Mouse (Mus musculus) kidney, postnatal 25 days (tissue): ENCODE measurements around the gene Amigo3.

Source experiments
- DNase-seq, 2 experiments: peaks; one replicate each; pipeline ENCODE4 v3.0.0; 2021; ENCODE audit warnings: mixed read lengths in 2 of 2

The Amigo3 gene

DNA sequence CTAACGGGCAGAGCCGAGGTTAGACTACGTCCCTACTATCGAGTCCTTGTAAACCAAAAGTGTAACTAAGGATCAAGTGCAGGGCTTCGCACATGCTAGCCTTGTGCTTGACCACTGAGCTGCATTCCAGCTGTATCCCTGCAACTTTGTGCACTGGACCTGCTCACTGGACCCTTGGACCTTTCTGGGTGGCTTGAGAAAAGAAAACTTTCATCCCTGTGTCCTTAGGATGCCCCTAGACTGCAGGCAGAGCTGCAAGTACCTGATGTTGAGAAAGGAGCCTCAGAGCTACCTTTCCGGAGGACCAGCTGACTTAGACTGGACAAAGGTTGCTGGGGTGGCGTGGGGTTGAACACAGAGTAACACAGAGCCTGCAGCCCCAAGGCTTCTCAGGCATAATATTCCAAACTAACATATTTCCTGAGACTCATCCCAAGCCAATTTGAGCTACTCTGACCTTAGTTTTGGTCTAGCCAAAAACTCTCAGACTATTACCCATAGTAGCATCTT lies 37.7 kb downstream of the Amigo3 start:
- DNase-seq, result peak; percentile 66 to 88

DNA sequence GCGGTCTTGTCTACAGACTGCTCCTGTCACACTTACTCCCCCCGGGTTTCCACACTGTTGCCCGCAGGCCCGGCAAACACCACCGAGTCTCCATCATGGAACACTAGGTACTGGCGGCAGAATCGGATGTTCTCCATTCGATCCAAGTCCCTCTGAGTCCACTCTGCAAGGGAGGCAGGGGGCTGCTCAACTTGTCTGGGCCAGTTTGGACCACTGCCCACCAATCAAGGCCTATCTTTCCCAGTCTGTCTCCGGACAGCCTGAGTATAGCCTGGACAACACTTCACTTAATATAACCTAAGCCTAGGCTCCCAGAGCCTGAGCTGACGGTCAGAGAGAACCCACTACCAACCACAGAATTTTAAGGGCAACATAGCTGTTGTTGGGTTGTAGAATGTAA lies 40.6 kb downstream of the Amigo3 start:
- DNase-seq, result peak in 1 of 2 experiments; percentile 62

DNA sequence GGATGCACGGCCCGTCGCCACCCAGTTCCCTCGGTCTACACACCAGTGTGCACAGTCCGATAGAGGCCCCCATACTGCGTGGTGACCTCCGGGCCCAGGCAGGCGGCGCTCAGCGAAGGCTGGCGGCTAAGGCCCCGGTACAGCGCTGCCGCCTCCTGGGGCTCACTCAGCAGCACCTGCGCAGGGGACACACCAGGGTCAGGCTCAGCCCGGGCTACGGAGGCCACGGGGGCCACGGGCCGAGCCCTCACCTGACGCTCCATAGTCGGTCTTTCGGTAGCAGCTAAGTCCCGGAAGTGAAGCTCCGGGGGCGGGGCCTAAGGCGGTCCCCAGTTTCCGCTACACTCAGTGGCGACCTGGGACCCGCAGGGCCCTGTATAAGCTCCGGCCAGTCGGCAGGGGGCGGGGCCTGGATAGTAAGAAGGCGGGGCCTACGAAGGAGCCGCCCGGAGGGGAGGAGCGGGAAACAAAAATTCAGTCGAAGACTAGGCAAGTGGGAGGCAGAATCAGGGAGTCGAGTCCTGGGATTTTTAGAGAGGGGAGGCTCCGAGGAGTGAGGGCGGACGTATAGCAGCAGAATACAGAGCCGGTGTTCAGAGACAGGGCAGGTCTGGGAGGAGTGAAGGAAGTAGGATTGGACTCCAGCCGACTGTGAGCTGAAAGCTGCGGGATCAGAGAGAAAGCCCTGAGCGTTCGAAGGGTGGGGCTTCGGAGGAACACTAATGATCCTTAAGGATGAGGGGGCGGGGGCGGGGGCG lies 41.4 kb downstream of the Amigo3 start, which contains the start of gene Apeh:
Gene Apeh (minus strand): TSS at position 423 of the 758 bp plus-strand sequence.
- peak; percentile 98 for DNase-seq

DNA sequence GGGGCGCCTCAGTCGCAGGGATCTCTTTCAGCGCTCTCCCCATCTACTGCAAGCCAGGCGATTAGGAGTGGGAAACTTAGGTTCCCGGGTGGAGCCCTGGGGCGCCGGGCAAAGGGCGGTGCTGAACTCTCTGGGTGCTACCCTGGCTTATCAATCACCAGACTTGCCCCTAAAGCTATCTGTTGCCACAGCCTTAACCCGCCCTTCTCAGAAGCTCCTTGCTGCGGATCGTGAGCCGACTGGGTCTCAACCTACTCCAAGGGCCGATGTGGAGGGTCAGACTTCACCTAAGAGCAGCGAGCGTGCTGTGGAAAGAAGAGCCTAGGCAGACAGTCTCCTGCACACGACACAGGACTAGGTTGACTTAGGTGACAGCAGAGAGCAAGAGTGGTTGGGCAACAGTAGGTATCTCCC lies 42.0 kb downstream of the Amigo3 start:
- DNase-seq, result peak; percentile 32 to 65

DNA sequence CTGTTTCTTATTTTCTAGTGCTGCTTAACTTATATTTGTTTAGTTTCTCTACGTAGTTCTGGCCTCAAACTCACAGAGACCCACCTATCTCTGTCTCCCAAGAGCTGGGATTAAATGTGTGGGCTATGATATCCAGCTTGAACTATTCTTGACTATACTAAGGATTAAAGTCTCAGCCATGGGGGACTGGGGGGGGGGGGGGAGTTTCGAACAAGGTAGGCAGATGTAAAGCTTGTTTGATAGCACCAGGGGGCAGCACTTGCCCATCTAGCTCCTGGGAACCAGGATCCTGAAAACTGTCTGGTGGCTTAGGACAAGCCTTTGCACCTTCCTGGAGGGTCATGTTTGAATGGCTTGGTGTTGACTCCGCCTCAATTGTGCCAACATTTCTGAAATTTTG lies 42.6 kb downstream of the Amigo3 start:
- DNase-seq, result peak; percentile 80 to 82

DNA sequence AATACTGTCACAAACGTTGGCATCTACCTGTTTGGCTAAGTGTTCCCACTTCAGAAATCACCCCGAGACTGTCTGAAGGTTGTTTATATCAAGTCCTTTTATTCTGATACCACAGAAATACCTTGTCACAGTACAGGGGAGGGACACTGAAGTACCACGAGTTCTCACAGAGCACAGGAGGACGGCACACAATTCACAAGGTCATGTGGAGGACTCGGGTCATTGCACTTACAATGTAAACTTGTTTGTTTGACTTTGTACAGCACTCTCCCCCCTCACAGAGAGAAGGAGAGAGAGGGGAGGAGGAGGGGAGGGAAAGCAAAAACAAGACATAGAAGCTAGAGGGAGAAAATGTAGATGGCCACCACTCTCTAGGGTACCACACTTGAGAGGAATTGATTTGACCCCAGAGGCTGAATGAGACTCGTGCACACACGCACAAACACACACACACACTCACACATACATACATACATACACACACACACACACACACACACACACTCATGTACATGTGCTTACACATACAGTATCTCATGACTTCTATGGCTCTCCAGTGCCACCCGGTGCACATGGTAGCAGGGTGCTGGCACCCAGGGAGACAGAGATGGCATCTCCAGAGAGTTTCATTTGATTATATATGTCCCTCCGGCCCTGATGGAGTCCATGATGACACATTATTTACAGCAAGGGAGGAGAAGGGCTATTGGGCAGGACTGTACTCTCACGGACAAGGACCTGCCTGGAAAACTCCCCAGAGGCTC lies 43.2 kb downstream of the Amigo3 start:
- DNase-seq, result peak in 1 of 2 experiments; percentile 51

DNA sequence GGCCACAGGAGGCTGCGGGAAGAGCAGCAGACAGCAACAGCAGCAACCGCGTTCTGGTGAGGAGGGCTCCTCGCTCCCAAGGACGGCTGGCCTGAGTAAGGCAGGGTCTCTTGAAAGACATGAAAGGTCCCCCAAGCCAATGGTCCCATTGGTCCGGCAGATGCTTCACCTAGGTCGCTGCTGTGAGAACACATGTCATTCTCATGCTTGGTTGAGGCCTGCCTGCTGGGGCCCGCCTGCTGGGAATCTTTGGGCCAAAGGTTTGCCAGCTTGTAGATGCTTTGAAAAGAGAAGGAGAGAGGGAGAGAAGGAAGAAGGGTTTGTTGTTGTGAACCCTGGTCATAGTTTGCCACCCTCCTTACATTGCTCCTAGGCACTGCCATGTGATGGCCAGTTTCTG lies 46.7 kb downstream of the Amigo3 start:
- no peak for DNase-seq

DNA sequence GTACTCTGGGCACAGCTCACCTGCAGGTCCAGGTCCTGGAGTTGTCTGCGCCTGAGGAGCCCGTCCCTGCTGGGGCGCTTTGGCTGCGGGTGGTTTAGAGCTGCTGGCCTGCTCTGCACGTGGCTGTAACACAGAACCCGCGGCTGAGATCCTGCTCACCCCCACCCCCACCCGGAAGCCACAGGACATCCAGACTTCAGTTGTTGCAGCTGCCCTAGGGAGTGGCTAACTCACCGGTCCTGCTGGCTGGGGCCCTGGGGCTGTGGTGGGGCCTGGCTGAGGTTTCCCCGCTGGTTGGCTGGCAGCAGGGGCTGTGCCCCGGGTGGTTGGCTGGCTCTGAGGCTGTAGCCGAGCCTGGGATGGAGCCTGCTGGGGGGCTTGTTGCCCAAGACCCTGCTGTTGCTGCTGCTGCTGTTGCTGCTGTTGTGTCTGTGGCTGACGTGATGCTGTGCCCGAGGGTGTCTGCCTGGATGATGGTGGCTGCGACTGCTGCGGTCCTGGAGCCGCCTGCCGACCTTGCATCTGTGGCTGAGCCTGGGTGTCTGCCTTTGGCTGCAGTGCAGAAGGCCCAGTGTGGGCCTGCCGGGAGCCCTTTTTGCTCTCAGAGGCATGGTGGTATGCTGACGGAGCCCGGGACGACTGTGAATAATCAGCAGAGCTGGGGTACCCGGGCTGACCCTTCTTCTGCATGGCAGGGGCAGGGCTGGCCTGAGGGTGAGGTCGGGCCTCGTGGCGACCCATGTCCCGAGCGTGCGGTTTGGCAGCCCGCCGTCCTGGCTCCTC lies 52.0 kb downstream of the Amigo3 start:
- DNase-seq, result no peak
